Mouse (Mus musculus) myocyte (in vitro differentiated cells): ENCODE measurements around the gene Calhm3.

Experiments used
- MYOG ChIP-seq, 3 experiments: IDR thresholded peaks; one replicate each; pipeline ENCODE4 v1.6.1; 2011; ENCODE audit warnings: control low read depth in 2 of 3, low read depth in 2 of 3, mild to moderate bottlenecking in 2 of 3; ENCODE audit not compliant: insufficient read length in 2 of 3, control insufficient read depth in 1 of 3, insufficient read depth in 1 of 3
- POLR2AphosphoS2 ChIP-seq: IDR thresholded peaks from one replicate; pipeline ENCODE4 v1.6.1; 2011; ENCODE audit warnings: low read depth, control low read depth; ENCODE audit not compliant: insufficient read length

GRCm38 (mm10) chr19:47128835-47129234 is 28.7 kb downstream of the Calhm3 start:
- TF ChIP-seq MYOG (IDR thresholded peaks at IDR 0.05; ENCODE audit: control insufficient read depth in 1 of 3, insufficient read depth in 1 of 3, insufficient read length in 2 of 3, low read depth in 2 of 3) (no peak), POLR2AphosphoS2 (no peak)
